Mouse (Mus musculus) lung, postnatal 0 days (tissue): ENCODE measurements around the gene Capza1. TPM values are rescaled to one million over a fixed set of nuclear protein-coding genes. Genes with fewer than 3 reads are reported as not detected.
"Not testable (repeated sequence)": the region's sequence is repeated elsewhere in the genome, so short reads cannot be mapped to it uniquely, and the experiment has no call there.

Experiments used
- ATAC-seq: fragments of 200-750 bp; cut with Nextera tagmentation; 2 replicates; pipeline ENCODE4 v1.8.0; 2017; ENCODE audit warnings: moderate library complexity
- DNase-seq: peaks from one replicate; pipeline ENCODE4 v3.0.0-alpha.2; 2016; ENCODE audit warnings: low spot score
- H3K27ac ChIP-seq: fragments of 300-500 bp; sonication (generic); 2 replicates; pipeline ENCODE4 v1.5.1; 2014; ENCODE audit warnings: antibody characterized with exemption, mild to moderate bottlenecking, low read length, mixed read lengths
- H3K27me3 ChIP-seq: fragments of 300-500 bp; sonication (generic); replicated peaks from 2 replicates; pipeline ENCODE4 v1.6.1; 2014; ENCODE audit warnings: low read length, mixed read lengths; ENCODE audit not compliant: insufficient read depth
- H3K36me3 ChIP-seq: fragments of 300-500 bp; sonication (generic); 2 replicates; pipeline ENCODE4 v1.6.1; 2014; ENCODE audit warnings: low read length, mixed read lengths; ENCODE audit not compliant: insufficient read depth
- H3K4me1 ChIP-seq: fragments of 300-500 bp; sonication (generic); 2 replicates; pipeline ENCODE4 v1.6.1; 2014; ENCODE audit warnings: antibody characterized with exemption, low read depth, low read length, mixed read lengths; ENCODE audit not compliant: insufficient read depth
- H3K4me2 ChIP-seq: fragments of 300-500 bp; sonication (generic); replicated peaks from 2 replicates; pipeline ENCODE4 v1.6.1; 2014; ENCODE audit warnings: low read depth, mild to moderate bottlenecking, low read length, moderate library complexity, mixed read lengths
- H3K4me3 ChIP-seq: fragments of 300-500 bp; sonication (generic); 2 replicates; pipeline ENCODE4 v1.5.1; 2014; ENCODE audit warnings: low read depth, low read length
- H3K9ac ChIP-seq: fragments of 300-500 bp; sonication (generic); replicated peaks from 2 replicates; pipeline ENCODE4 v1.6.1; 2014; ENCODE audit warnings: low read depth, mild to moderate bottlenecking
- H3K9me3 ChIP-seq: fragments of 300-500 bp; sonication (generic); 2 replicates; pipeline ENCODE4 v1.6.1; 2016; ENCODE audit warnings: low read length, mixed read lengths
- CTCF ChIP-seq: IDR thresholded peaks from 2 replicates; pipeline ENCODE4 v1.5.1; 2016; ENCODE audit warnings: antibody characterized with exemption, mild to moderate bottlenecking
- EP300 ChIP-seq: IDR thresholded peaks from 2 replicates; pipeline ENCODE4 v1.6.1; 2016; ENCODE audit warnings: antibody characterized with exemption, mild to moderate bottlenecking, control low read depth
- WGBS: fragments of 180-500 bp; shearing (Covaris S2); extraction: QIAGEN DNeasy Blood & Tissue Kit; methylation state at CpG from one replicate; pipeline ENCODE4 v1.1.7; 2014; 5-methylcytosine and 5-hydroxymethylcytosine counted together
- polyA plus RNA-seq: library from polyadenylated mRNA; unstranded; fragments of >200 nt; fragmentation: Nextera tagmentation; extraction: Ambion mirVana; gene quantifications from 2 replicates; pipeline ENCODE4 v1.2.1, GENCODE M21; 2015

Gene Capza1
- polyA plus RNA-seq, 1 experiment from 2014 or later, result 110 TPM

GRCm38 (mm10) chr3:104888585-104888984 lies 24.3 kb upstream of the Capza1 start:
- no peak overlapping the region for H3K4me3 ChIP-seq
- 0 out of 2 replicates have a peak, but pooled peaks cover 6% of the 10 kb centered on the region for H3K36me3 ChIP-seq
- no peak for TF ChIP-seq EP300
- TF ChIP-seq CTCF, result no peak
- H3K9me3 ChIP-seq, result no peaks in the 10 kb centered on the region
- H3K4me1 ChIP-seq, result no peaks in the 10 kb centered on the region
- H3K27ac ChIP-seq, result no peak overlapping the region
- DNase-seq (no peak), ATAC-seq (peak; percentile 40; the same call in 1 of the 2 replicates)
- H3K27me3 ChIP-seq, result no peaks in the 10 kb centered on the region
- 74% methylated on average over 3 of the region's 3 CpGs for WGBS
- H3K9ac ChIP-seq, result no peak overlapping the region
- H3K4me2 ChIP-seq, result no peak overlapping the region

- TF ChIP-seq CTCF, result peak; percentile 26
- TF ChIP-seq EP300, result no peak
- H3K4me3 ChIP-seq, result no peak overlapping the region
- H3K9ac ChIP-seq, result no peak overlapping the region
- no peak overlapping the region for H3K27ac ChIP-seq
- peaks cover 9% of the 10 kb centered on the region; the same call in 1 of the 2 replicates for H3K4me1 ChIP-seq
- peaks cover 22% of the 10 kb centered on the region for H3K36me3 ChIP-seq
- DNase-seq, result peak; percentile 21
- no peak for ATAC-seq
- no peaks in the 10 kb centered on the region for H3K27me3 ChIP-seq
- H3K9me3 ChIP-seq, result no peaks in the 10 kb centered on the region
- H3K4me2 ChIP-seq, result no peak overlapping the region
Measured at GRCm38 (mm10) chr3:104869611-104870010, 5.3 kb upstream of the Capza1 start.

GRCm38 (mm10) chr3:104866674-104867073 lies 2.4 kb upstream of the Capza1 start:
- not testable (repeated sequence) for DNase-seq

GRCm38 (mm10) chr3:104865341-104865788 lies 1.1 kb upstream of the Capza1 start:
- peaks cover 4% of the 10 kb centered on the region; the same call in 1 of the 2 replicates for H3K36me3 ChIP-seq
- no peak for TF ChIP-seq CTCF
- TF ChIP-seq EP300, result no peak
- DNase-seq (peak; percentile 48), ATAC-seq (peak; percentile 11; the same call in 1 of the 2 replicates)
- WGBS, result under 1% methylated on average over 12 of the region's 12 CpGs
- no peaks in the 10 kb centered on the region for H3K27me3 ChIP-seq
- H3K9ac ChIP-seq, result peak overlapping the region; percentile 97
- peak overlapping the region; percentile 70 for H3K4me2 ChIP-seq
- H3K9me3 ChIP-seq, result no peaks in the 10 kb centered on the region
- H3K4me1 ChIP-seq, result peaks cover 12% of the 10 kb centered on the region; the same call in 1 of the 2 replicates
- peak overlapping the region; percentile 99 for H3K27ac ChIP-seq
- peak overlapping the region; percentile 97 for H3K4me3 ChIP-seq

More at GRCm38 (mm10) chr3:104866674-104867073, 2.4 kb upstream of the Capza1 start:
- Histone ChIP-seq H3K4me1 (peaks cover 12% of the 10 kb centered on the region; the same call in 1 of the 2 replicates), H3K36me3 (peaks cover 14% of the 10 kb centered on the region; the same call in 1 of the 2 replicates)
- not testable (repeated sequence) for ATAC-seq, H3K4me3 ChIP-seq, H3K9me3 ChIP-seq, H3K27ac ChIP-seq, H3K27me3 ChIP-seq, H3K4me2 ChIP-seq, H3K9ac ChIP-seq

- Histone ChIP-seq H3K4me1 (peaks cover 12% of the 10 kb centered on the region; the same call in 1 of the 2 replicates), H3K9me3 (no peaks in the 10 kb centered on the region), H3K27ac (peak overlapping the region; percentile 99), H3K9ac (peak overlapping the region; percentile 97), H3K4me2 (peak overlapping the region; percentile 70), H3K36me3 (no peaks in the 10 kb centered on the region), H3K27me3 (no peaks in the 10 kb centered on the region), H3K4me3 (peak overlapping the region; percentile 97)
- WGBS, result under 1% methylated on average over 48 of the region's 48 CpGs
- no peak; the same call in 1 of the 2 replicates for TF ChIP-seq EP300
- TF ChIP-seq CTCF, result peak; percentile 26
- DNase-seq (peak; percentile 94), ATAC-seq (peak; percentile 91)
Measured at GRCm38 (mm10) chr3:104864651-104865340, 491 bp upstream of the Capza1 start.

GRCm38 (mm10) chr3:104858560-104858959 lies 5.7 kb downstream of the Capza1 start:
- no peak overlapping the region for H3K4me2 ChIP-seq
- DNase-seq, result no peak
- no peak overlapping the region for H3K27ac ChIP-seq
- H3K9ac ChIP-seq, result no peak overlapping the region
- WGBS, result 94% methylated on average over 1 of the region's 1 CpGs
- H3K9me3 ChIP-seq, result no peaks in the 10 kb centered on the region
- TF ChIP-seq CTCF (no peak), EP300 (no peak)
- no peak for ATAC-seq
- H3K27me3 ChIP-seq, result no peaks in the 10 kb centered on the region
- H3K36me3 ChIP-seq, result no peaks in the 10 kb centered on the region
- H3K4me1 ChIP-seq, result peaks cover 3% of the 10 kb centered on the region; the same call in 1 of the 2 replicates
- no peak overlapping the region for H3K4me3 ChIP-seq
